Mouse (Mus musculus) natural killer cell, adult 2 months (primary cell): ENCODE data around the gene Gm10642.

Experiments
- DNase-seq, 2 experiments: peaks; one replicate each; pipeline ENCODE4 v3.0.0; 2022; ENCODE audit warnings: low spot score in 2 of 2

The Gm10642 gene

GRCm38 (mm10) chr9:70671772-70672579, 15.9 kb downstream of the Gm10642 start:
- DNase-seq: no peak

- no peak for DNase-seq
These were observed 17.6 kb downstream of the Gm10642 start for GRCm38 (mm10) chr9:70673656-70674055.

- no peak for DNase-seq
These were observed 19.1 kb downstream of the Gm10642 start for GRCm38 (mm10) chr9:70675117-70675516.

GRCm38 (mm10) chr9:70675961-70676360, 19.9 kb downstream of the Gm10642 start:
- no peak for DNase-seq

GRCm38 (mm10) chr9:70678682-70679131, 22.7 kb downstream of the Gm10642 start, which contains the start of gene Adam10:
TSS of gene Adam10 (plus strand) at chr9:70678997.
- DNase-seq: peak; percentile 96 to 97

- peak; percentile 30 to 44 for DNase-seq
These were observed 23.4 kb downstream of the Gm10642 start for GRCm38 (mm10) chr9:70679132-70680091.

- DNase-seq: no peak
These were observed 26.2 kb downstream of the Gm10642 start for GRCm38 (mm10) chr9:70682202-70682601.

- no peak for DNase-seq
These were observed 32.4 kb downstream of the Gm10642 start for GRCm38 (mm10) chr9:70688301-70688968.

GRCm38 (mm10) chr9:70689926-70690325, 33.9 kb downstream of the Gm10642 start:
- DNase-seq: no peak

- no peak for DNase-seq
These were observed 34.5 kb downstream of the Gm10642 start for GRCm38 (mm10) chr9:70690579-70690978.

GRCm38 (mm10) chr9:70691772-70692693, 36.0 kb downstream of the Gm10642 start:
- no peak for DNase-seq

- DNase-seq: no peak
These were observed 39.7 kb downstream of the Gm10642 start for GRCm38 (mm10) chr9:70695723-70696122.

GRCm38 (mm10) chr9:70698090-70698489, 42.0 kb downstream of the Gm10642 start:
- no peak for DNase-seq

GRCm38 (mm10) chr9:70703597-70704203, 47.6 kb downstream of the Gm10642 start:
- DNase-seq: no peak

GRCm38 (mm10) chr9:70706444-70706843, 50.4 kb downstream of the Gm10642 start:
- DNase-seq: no peak
